Mouse (Mus musculus): Measurements from ENCODE around the gene Slx.
"Not testable (repeated sequence)": the region's sequence is repeated elsewhere in the genome, so short reads cannot be mapped to it uniquely, and the experiment has no call there.

Gene Slx

GRCm38 (mm10) chrX:26545465-26545864 is at the start of gene Slx:
Gene Slx, minus strand, starts transcription at chrX:26545565.
- not testable (repeated sequence) for DNase-seq
